Mouse (Mus musculus) G1E (cell line): ENCODE data around the gene Spata32.

Experiments used
- CTCF ChIP-seq: IDR thresholded peaks from 2 replicates; pipeline ENCODE4 v1.5.1; 2012; ENCODE audit warnings: low read depth, low read length, inconsistent platforms, mixed read lengths
- GATA1 ChIP-seq: IDR thresholded peaks from 2 replicates; pipeline ENCODE4 v1.6.1; 2012; ENCODE audit warnings: borderline replicate concordance, low read length, inconsistent platforms, mixed read lengths
- GATA2 ChIP-seq: IDR thresholded peaks from 2 replicates; pipeline ENCODE4 v1.6.1; 2012; ENCODE audit warnings: low read depth, low read length, inconsistent platforms, borderline replicate concordance
- POLR2AphosphoS5 ChIP-seq: IDR thresholded peaks from 2 replicates; pipeline ENCODE4 v1.6.1; 2012; ENCODE audit warnings: low read depth, low read length, inconsistent platforms; ENCODE audit not compliant: insufficient replicate concordance
- TAL1 ChIP-seq: conservative IDR thresholded peaks from 2 replicates; pipeline ENCODE4 v1.6.1; 2012; ENCODE audit warnings: low read depth, low read length, inconsistent platforms, mixed read lengths

DNA sequence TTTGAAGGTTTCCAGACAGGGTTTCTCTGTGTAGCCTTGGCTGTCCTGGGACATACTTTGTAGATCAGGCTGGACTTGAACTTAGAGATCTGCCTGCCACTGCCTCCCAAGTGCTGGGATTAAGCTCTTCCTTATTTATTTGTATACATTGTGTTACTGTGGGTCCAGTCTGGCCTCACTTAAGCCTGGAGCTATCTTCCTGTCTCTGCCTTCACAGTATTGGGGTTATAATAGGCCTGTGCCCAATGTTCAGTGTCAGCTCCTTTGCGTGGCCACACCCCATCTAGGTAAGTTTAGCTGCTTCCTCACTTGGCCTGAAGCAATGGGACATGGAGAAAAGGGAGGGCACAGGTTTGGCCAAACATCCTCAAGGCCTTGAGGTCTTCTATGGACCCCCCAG, 41.7 kb downstream of the Spata32 start:
- TF ChIP-seq CTCF = no peak
- TF ChIP-seq GATA1 = no peak
- no peak for TF ChIP-seq TAL1
- TF ChIP-seq POLR2AphosphoS5 = no peak
- TF ChIP-seq GATA2 = no peak
